Mouse (Mus musculus): ENCODE results near the gene Dapk2. TPM values are rescaled to one million over a fixed set of nuclear protein-coding genes. Genes with fewer than 3 reads are reported as not detected.
A peak's percentile ranks its signal among the peaks of the same experiment; 100 is the strongest.
"Not testable (repeated sequence)": the region's sequence is repeated elsewhere in the genome, so short reads cannot be mapped to it uniquely, and the experiment has no call there.

Dapk2 gene
- polyA plus RNA-seq, 1 experiment from 2014 or later, result 20.5 TPM

DNA sequence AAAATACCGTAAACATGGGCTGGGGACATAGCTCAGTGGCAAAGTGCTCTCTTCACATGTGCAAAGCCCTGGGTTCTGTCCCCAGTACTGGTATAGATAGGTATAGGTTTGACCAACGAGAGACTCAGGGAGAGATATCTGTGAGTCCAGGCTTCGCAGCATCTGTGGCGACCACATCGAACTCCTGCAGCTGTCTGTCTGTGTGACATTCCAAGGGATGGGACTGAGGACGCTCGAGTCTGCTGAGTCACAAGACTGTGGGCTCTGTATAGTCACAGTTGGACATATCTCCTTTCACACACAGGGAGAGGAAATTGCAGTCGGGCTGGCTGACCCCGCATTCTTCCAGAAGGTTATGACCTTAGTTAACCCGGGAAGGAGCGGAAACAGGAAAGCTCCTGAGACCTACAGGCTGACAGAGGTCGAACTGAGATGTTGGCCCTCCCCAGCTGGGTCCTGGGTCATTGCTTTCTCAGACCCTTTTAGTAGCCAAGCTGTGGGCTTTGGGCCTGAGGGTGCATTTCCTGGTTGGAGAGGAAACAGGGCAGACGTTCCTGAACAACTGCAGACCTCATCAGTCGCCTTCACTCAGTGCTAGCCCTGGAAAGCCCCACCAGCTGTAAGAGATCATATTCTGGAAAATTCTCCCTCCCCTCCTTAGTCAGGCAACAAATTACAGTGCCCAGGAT lies 118.8 kb downstream of the Dapk2 start:
- peak overlapping the region; percentile 23 for H3K4me2 ChIP-seq
- no peaks in the 10 kb centered on the region for H3K36me3 ChIP-seq
- H3K9ac ChIP-seq, result no peak overlapping the region
- no peaks in the 10 kb centered on the region for H3K9me3 ChIP-seq (replicated peaks)
- 7% methylated on average over 14 of the region's 14 CpGs for WGBS (ENCODE audit: insufficient replicate concordance)
- DNase-seq (peak; percentile 67), ATAC-seq (ENCODE audit: low read depth) (peak; percentile 90)
- H3K4me3 ChIP-seq (replicated peaks), result no peak overlapping the region
- H3K27ac ChIP-seq, result peak overlapping the region; percentile 62; the same call in 1 of the 2 replicates
- peaks cover 35% of the 10 kb centered on the region for H3K4me1 ChIP-seq (replicated peaks)
- 0 out of 2 replicates have a peak, but pooled peaks cover 2% of the 10 kb centered on the region for H3K27me3 ChIP-seq

DNA sequence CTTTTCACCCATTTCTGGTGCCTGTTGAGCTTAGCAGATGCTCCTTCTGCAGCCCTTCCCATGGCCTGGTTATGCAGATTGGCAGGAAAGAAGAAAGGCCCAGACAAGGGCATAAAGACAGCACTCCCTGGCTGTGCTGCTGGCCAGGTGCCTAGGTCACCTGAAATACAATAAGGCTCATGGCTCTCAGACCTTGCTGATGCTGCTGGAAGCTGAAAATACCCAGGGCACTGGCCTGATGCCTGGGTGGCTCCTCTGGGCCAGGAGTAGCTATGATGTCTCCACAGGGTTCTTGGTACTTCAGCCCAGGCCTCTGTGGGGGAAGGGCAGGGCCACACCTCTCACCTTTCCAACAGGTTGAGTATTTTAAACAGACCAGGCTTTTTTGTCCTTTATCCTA lies 121.6 kb downstream of the Dapk2 start:
- Histone ChIP-seq H3K27ac (no peak overlapping the region), H3K4me3 (replicated peaks) (no peak overlapping the region), H3K9me3 (replicated peaks) (0 out of 2 replicates have a peak, but pooled peaks cover 5% of the 10 kb centered on the region), H3K27me3 (0 out of 2 replicates have a peak, but pooled peaks cover 2% of the 10 kb centered on the region), H3K36me3 (no peaks in the 10 kb centered on the region), H3K9ac (no peak overlapping the region), H3K4me1 (replicated peaks) (peaks cover 34% of the 10 kb centered on the region), H3K4me2 (no peak overlapping the region)
- DNase-seq (no peak), ATAC-seq (ENCODE audit: low read depth) (no peak)

DNA sequence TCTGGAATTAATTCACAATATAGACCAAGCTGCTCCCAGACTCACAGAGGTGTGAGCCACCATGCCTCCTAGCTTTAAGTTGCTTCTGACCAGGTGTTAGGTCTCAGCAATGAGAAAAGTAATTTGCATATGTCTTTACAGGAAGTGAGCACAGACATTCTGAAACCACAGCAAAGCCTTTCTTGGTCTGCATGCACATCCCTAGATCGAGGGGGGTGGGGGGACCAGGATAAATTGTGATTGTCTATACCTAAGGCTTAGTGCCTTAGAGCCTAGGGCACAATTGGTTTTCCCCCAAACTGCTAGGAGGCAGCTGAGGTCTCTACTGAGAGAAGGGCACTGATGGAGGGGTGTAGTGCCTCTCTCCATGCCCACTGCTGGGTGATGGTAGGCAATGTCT lies 122.5 kb downstream of the Dapk2 start:
- DNase-seq (no peak), ATAC-seq (ENCODE audit: low read depth) (no peak)
- Histone ChIP-seq H3K4me2 (no peak overlapping the region), H3K9me3 (replicated peaks) (0 out of 2 replicates have a peak, but pooled peaks cover 5% of the 10 kb centered on the region), H3K27me3 (0 out of 2 replicates have a peak, but pooled peaks cover 2% of the 10 kb centered on the region), H3K36me3 (no peaks in the 10 kb centered on the region), H3K4me3 (replicated peaks) (no peak overlapping the region), H3K4me1 (replicated peaks) (peaks cover 26% of the 10 kb centered on the region), H3K9ac (no peak overlapping the region), H3K27ac (no peak overlapping the region)
- 22% methylated on average over 1 of the region's 1 CpGs for WGBS (ENCODE audit: insufficient replicate concordance)

DNA sequence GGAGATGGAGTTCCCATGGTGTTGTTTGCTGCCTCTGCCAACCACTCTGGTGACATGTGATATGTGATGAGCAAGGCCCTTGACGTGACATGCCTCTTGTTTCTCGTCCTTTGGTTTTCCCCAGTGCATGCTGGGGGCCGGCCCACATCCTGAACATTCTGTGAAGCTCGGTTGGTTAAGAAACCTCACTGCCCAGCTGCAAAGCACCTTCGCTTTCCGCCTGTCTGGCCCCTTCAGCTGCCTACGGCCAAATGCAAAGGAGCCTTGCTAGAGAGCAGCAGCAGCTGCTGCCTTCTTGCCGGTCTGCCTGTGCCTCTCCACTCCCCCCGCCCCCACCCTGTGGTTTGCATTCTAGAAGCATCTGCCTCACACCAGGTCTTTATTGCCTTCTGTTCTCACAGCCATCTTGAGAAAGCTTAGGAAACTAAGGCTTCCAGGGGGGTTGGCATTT lies 123.5 kb downstream of the Dapk2 start:
- Histone ChIP-seq H3K9me3 (replicated peaks) (0 out of 2 replicates have a peak, but pooled peaks cover 5% of the 10 kb centered on the region), H3K4me3 (replicated peaks) (no peak overlapping the region), H3K9ac (no peak overlapping the region), H3K4me2 (no peak overlapping the region), H3K4me1 (replicated peaks) (peaks cover 20% of the 10 kb centered on the region), H3K27me3 (0 out of 2 replicates have a peak, but pooled peaks cover 2% of the 10 kb centered on the region), H3K27ac (no peak overlapping the region), H3K36me3 (no peaks in the 10 kb centered on the region)
- DNase-seq (no peak), ATAC-seq (ENCODE audit: low read depth) (no peak)
- 45% methylated on average over 9 of the region's 9 CpGs for WGBS (ENCODE audit: insufficient replicate concordance)

DNA sequence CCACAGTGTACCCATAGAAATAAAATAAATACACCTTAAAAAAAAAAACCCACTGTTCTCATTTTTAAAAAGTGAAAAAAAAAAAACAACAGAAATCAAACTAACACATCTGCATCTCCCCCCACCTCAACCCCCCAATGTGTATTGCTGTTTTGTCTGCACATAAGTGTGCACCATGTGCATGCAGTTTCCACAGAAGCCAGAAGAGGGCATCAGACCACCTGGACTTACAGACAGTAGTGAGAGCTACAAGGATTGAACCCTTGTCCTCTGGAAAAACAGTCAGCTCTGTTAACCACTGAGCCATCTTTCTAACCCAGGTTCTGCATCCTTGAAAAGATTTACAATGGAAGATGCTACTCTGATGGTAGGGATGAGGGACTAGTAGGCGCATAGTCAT lies 124.6 kb downstream of the Dapk2 start:
- 0 out of 2 replicates have a peak, but pooled peaks cover 2% of the 10 kb centered on the region for H3K27me3 ChIP-seq
- ATAC-seq (ENCODE audit: low read depth) (no peak), DNase-seq (no peak)
- peaks cover 11% of the 10 kb centered on the region for H3K4me1 ChIP-seq (replicated peaks)
- 0 out of 2 replicates have a peak, but pooled peaks cover 5% of the 10 kb centered on the region for H3K9me3 ChIP-seq (replicated peaks)
- no peak overlapping the region for H3K4me2 ChIP-seq
- no peaks in the 10 kb centered on the region for H3K36me3 ChIP-seq
- no peak overlapping the region for H3K4me3 ChIP-seq (replicated peaks)
- no peak overlapping the region for H3K27ac ChIP-seq
- WGBS (ENCODE audit: insufficient replicate concordance), result 94% methylated on average over 1 of the region's 1 CpGs
- H3K9ac ChIP-seq, result no peak overlapping the region

DNA sequence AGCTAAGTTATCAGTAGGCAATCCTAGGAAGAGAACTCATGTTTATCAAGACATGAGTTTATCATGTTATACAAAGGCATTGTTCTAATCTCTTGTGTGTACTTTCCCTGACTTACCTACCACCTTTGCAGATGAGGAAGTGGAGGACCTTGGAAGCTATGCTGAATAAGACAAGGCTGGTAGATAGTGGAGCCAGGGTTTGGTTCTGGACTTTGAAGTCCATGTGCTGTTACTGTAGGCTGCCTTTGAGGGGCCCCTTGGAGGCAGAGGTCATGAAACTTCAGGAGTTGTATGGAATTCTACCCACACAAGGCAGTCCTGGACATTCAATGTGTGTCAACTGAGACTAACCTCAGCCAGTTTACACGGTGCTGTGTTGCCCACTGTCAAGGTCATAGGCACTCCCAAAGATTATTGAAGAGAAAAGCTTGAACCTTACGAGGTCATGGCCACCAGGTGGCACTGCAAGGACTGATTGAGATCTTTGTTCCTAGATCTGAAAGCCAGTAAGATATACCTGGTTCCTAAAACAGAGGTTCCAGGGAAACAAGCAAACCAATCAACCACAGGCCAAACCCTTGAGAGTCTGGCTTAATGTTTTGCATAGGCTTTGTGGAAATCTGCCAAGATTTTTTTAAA lies 125.7 kb downstream of the Dapk2 start:
- H3K9ac ChIP-seq, result no peak overlapping the region
- DNase-seq (peak; percentile 44), ATAC-seq (ENCODE audit: low read depth) (peak; percentile 50; the same call in 1 of the 2 replicates)
- peaks cover 7% of the 10 kb centered on the region for H3K4me1 ChIP-seq (replicated peaks)
- 0 out of 2 replicates have a peak, but pooled peaks cover 2% of the 10 kb centered on the region for H3K27me3 ChIP-seq
- 8% methylated on average over 2 of the region's 2 CpGs for WGBS (ENCODE audit: insufficient replicate concordance)
- 0 out of 2 replicates have a peak, but pooled peaks cover 5% of the 10 kb centered on the region for H3K9me3 ChIP-seq (replicated peaks)
- no peak overlapping the region for H3K27ac ChIP-seq
- H3K4me3 ChIP-seq (replicated peaks), result no peak overlapping the region
- no peak overlapping the region for H3K4me2 ChIP-seq
- H3K36me3 ChIP-seq, result no peaks in the 10 kb centered on the region

DNA sequence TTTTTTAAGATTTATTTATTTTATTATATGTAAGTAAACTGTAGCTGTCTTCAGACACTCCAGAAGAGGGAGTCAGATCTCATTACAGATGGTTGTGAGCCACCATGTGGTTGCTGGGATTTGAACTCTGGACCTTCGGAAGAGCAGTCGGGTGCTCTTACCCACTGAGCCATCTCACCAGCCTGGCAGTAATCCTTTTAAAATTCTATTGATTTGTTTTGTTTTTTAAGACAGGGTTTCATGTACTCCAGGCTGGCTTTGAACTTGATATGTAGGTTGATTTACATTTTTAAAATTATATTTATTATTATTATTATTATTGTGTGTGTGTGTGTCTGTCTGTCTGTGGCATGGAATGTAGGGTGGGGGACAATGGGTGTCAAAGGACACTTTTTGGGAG lies 127.2 kb downstream of the Dapk2 start:
- H3K27ac ChIP-seq; H3K4me2 ChIP-seq; H3K9ac ChIP-seq; ATAC-seq (ENCODE audit: low read depth); DNase-seq; H3K4me1 ChIP-seq (replicated peaks); H3K9me3 ChIP-seq (replicated peaks); H3K4me3 ChIP-seq (replicated peaks); H3K27me3 ChIP-seq; H3K36me3 ChIP-seq: not testable (repeated sequence)
- WGBS (ENCODE audit: insufficient replicate concordance), result 90% methylated on average over 2 of the region's 2 CpGs

DNA sequence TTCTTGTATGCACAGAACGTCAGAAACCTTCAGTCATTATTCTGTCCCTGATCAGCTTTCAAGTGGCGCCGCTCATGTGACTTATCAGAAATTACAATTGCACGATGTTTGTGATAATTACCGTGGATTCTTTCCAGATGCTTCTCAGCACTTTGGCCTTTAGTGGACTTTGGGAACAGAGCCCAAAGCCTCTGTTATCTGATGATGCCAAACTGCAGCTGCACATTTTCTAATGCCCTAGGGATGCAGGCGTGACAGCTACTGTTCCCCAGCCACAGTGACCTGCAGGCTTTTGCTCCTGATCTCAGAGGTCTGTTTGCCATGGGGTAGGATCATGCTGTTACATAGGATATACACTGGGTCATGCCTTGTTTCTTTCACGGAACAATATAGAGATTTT lies 127.9 kb downstream of the Dapk2 start:
- no peaks in the 10 kb centered on the region for H3K27me3 ChIP-seq
- WGBS (ENCODE audit: insufficient replicate concordance), result 54% methylated on average over 7 of the region's 7 CpGs

DNA sequence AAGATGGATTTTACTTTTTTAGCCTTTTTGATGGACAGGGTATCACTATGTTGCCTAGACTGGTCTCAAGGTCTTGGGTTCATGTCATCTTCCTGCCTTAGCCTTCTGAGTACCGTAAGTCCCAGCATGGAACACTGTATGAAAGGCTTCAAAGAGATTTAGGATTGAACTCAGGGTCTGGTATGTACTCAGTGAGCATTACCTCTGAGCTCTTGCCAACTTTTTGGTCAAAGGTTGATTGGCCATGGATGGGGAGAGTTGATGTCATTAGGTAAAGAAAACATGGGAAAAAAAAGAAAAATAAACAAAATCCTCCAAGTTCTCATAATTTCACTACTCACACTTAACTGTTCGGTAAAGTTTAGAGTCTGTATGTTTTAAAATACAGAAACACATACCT lies 132.7 kb downstream of the Dapk2 start:
- ATAC-seq (ENCODE audit: low read depth) (no peak), DNase-seq (no peak)
- Histone ChIP-seq H3K4me2 (no peak overlapping the region), H3K4me3 (replicated peaks) (no peak overlapping the region), H3K4me1 (replicated peaks) (peaks cover 22% of the 10 kb centered on the region), H3K27me3 (no peaks in the 10 kb centered on the region), H3K9me3 (replicated peaks) (no peaks in the 10 kb centered on the region), H3K36me3 (no peaks in the 10 kb centered on the region), H3K27ac (no peak overlapping the region), H3K9ac (no peak overlapping the region)
- 73% methylated on average over 2 of the region's 2 CpGs for WGBS (ENCODE audit: insufficient replicate concordance)

More for the DNA sequence above, 127.9 kb downstream of the Dapk2 start:
- DNase-seq (no peak), ATAC-seq (ENCODE audit: low read depth) (no peak)
- H3K4me1 ChIP-seq (replicated peaks), result peaks cover 7% of the 10 kb centered on the region
- H3K9me3 ChIP-seq (replicated peaks), result 0 out of 2 replicates have a peak, but pooled peaks cover 5% of the 10 kb centered on the region
- H3K9ac ChIP-seq, result no peak overlapping the region
- no peaks in the 10 kb centered on the region for H3K36me3 ChIP-seq
- no peak overlapping the region for H3K4me2 ChIP-seq
- no peak overlapping the region for H3K27ac ChIP-seq
- H3K4me3 ChIP-seq (replicated peaks), result no peak overlapping the region

DNA sequence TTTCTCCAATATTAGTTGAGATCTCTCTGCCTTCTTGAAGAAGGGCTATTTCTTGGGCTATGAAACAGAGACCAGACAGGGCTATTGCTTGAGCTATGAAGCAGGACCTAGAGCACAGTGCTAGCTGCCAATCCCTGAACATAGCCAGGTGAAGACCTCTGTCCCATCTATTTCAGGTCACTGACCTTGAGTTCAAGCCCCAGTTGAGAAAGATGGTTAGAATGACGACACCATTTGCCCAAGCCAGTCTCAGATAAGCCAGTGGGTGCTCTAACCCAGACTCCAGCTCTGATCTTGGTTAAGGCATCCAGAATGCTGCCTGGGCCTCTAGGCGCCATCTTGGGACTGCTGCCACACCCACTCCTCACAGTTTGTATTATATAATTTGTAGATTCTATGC lies 135.3 kb downstream of the Dapk2 start:
- H3K9ac ChIP-seq, result no peak overlapping the region
- WGBS (ENCODE audit: insufficient replicate concordance), result 49% methylated on average over 2 of the region's 2 CpGs
- DNase-seq, result no peak
- peaks cover 21% of the 10 kb centered on the region for H3K4me1 ChIP-seq (replicated peaks)
- ATAC-seq (ENCODE audit: low read depth), result no peak
- no peak overlapping the region for H3K4me2 ChIP-seq
- H3K4me3 ChIP-seq (replicated peaks), result no peak overlapping the region
- H3K27ac ChIP-seq, result no peak overlapping the region
- H3K36me3 ChIP-seq, result no peaks in the 10 kb centered on the region
- H3K9me3 ChIP-seq (replicated peaks), result no peaks in the 10 kb centered on the region
- no peaks in the 10 kb centered on the region for H3K27me3 ChIP-seq

DNA sequence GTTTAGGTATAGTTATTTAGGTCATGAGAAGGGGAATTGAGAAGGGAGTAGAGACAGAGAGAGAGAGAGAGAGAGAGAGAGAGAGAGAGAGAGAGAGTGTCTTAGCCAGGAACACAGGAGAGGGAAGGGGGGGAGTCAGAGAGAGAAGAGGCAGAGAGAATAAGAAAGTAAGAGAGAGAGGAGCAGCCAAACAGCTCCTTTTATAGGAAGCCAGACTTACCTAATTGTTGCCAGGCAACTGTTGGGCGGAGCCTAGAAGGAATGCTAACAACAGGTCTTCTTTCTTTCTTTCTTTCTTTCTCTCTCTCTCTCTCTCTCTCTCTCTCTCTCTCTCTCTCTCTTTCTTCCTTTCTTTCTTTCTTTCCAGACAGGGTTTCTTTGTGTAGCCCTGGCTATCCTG lies 136.2 kb downstream of the Dapk2 start:
- 79% methylated on average over 1 of the region's 1 CpGs for WGBS (ENCODE audit: insufficient replicate concordance)

More for the DNA sequence above, 136.2 kb downstream of the Dapk2 start:
- DNase-seq, result no peak
- H3K27ac ChIP-seq, result no peak overlapping the region
- peaks cover 21% of the 10 kb centered on the region for H3K4me1 ChIP-seq (replicated peaks)
- H3K27me3 ChIP-seq, result no peaks in the 10 kb centered on the region
- H3K9ac ChIP-seq, result no peak overlapping the region
- ATAC-seq (ENCODE audit: low read depth), result no peak
- no peak overlapping the region for H3K4me3 ChIP-seq (replicated peaks)
- H3K36me3 ChIP-seq, result no peaks in the 10 kb centered on the region
- H3K9me3 ChIP-seq (replicated peaks), result no peaks in the 10 kb centered on the region
- no peak overlapping the region for H3K4me2 ChIP-seq
